Mouse (Mus musculus) midbrain, postnatal 0 days (tissue): ENCODE measurements around the gene Plk1. TPM values are rescaled to one million over a fixed set of nuclear protein-coding genes. Genes with fewer than 3 reads are reported as not detected.

ENCODE experiments used
- ATAC-seq: fragments of 200-750 bp; cut with Nextera tagmentation; 2 replicates; pipeline ENCODE4 v1.8.0; 2017; ENCODE audit warnings: moderate number of reproducible peaks, mild to moderate bottlenecking, moderate TSS enrichment, moderate library complexity; ENCODE audit not compliant: low FRiP score
- DNase-seq: peaks from one replicate; pipeline ENCODE4 v3.0.0-alpha.2; 2015; ENCODE audit warnings: low spot score
- H3K27ac ChIP-seq: fragments of 300-500 bp; sonication (generic); 2 replicates; pipeline ENCODE4 v1.5.1; 2014; ENCODE audit warnings: low read depth, mild to moderate bottlenecking, low read length, mixed read lengths
- H3K27me3 ChIP-seq: fragments of 300-500 bp; sonication (generic); 2 replicates; pipeline ENCODE4 v1.6.1; 2014; ENCODE audit warnings: low read length, control low read depth, mixed read lengths; ENCODE audit not compliant: insufficient read depth
- H3K36me3 ChIP-seq: fragments of 300-500 bp; sonication (generic); 2 replicates; pipeline ENCODE4 v1.6.1; 2014; ENCODE audit warnings: low read length, control low read depth, mixed read lengths; ENCODE audit not compliant: insufficient read depth
- H3K4me1 ChIP-seq: fragments of 300-500 bp; sonication (generic); 2 replicates; pipeline ENCODE4 v1.6.1; 2014; ENCODE audit warnings: mild to moderate bottlenecking, control low read depth, antibody characterized with exemption, low read length, mixed read lengths; ENCODE audit not compliant: insufficient read depth
- H3K4me2 ChIP-seq: fragments of 300-500 bp; sonication (generic); 2 replicates; pipeline ENCODE4 v1.6.1; 2014; ENCODE audit warnings: low read depth, mild to moderate bottlenecking, low read length, mixed read lengths; ENCODE audit not compliant: poor library complexity, severe bottlenecking
- H3K4me3 ChIP-seq: fragments of 300-500 bp; sonication (generic); 2 replicates; pipeline ENCODE4 v1.5.1; 2014; ENCODE audit warnings: low read depth, mild to moderate bottlenecking, low read length, moderate library complexity
- H3K9ac ChIP-seq: fragments of 300-500 bp; sonication (generic); replicated peaks from 2 replicates; pipeline ENCODE4 v1.6.1; 2014; ENCODE audit warnings: mild to moderate bottlenecking, low read length, moderate library complexity, mixed read lengths; ENCODE audit not compliant: poor library complexity, severe bottlenecking
- H3K9me3 ChIP-seq: fragments of 300-500 bp; sonication (generic); 2 replicates; pipeline ENCODE4 v1.6.1; 2016; ENCODE audit warnings: low read length, control low read depth
- CTCF ChIP-seq: IDR thresholded peaks from 2 replicates; pipeline ENCODE4 v1.5.1; 2016; ENCODE audit warnings: antibody characterized with exemption, mild to moderate bottlenecking
- WGBS: fragments of 180-500 bp; shearing (Covaris S2); extraction: QIAGEN DNeasy Blood & Tissue Kit; methylation state at CpG from one replicate; pipeline ENCODE4 v1.1.7; 2014; 5-methylcytosine and 5-hydroxymethylcytosine counted together
- polyA plus RNA-seq: library from polyadenylated mRNA; unstranded; fragments of >200 nt; fragmentation: Nextera tagmentation; extraction: Ambion mirVana; gene quantifications from 2 replicates; pipeline ENCODE4 v1.2.1, GENCODE M21; 2015
- total RNA-seq: library from RNA; depleted of rRNA; stranded (reverse); fragments of >200 nt; gene quantifications from 2 replicates; pipeline ENCODE4 v1.2.3, GENCODE M21; 2014

Gene Plk1
- total and polyA plus RNA-seq, 2 experiments from 2014 or later = 6.3 to 6.6 TPM

- Histone ChIP-seq H3K27ac (peak within 1 kb of the TSS; percentile 80), H3K27me3 (no peaks in the 10 kb centered on the region), H3K4me1 (0 out of 2 replicates have a peak, but pooled peaks cover 6% of the 10 kb centered on the region), H3K36me3 (peaks cover 18% of the 10 kb centered on the region), H3K9me3 (no peaks in the 10 kb centered on the region), H3K4me3 (peak within 1 kb of the TSS; percentile 83), H3K4me2 (peak within 1 kb of the TSS; percentile 92), H3K9ac (peak within 1 kb of the TSS; percentile 83)
- WGBS = under 1% methylated on average over 52 of the region's 54 CpGs
- DNase-seq = peak; percentile 98
- no peak for TF ChIP-seq CTCF
- peak; percentile 97 for ATAC-seq
These were observed 26.5 kb upstream of the Plk1 start, which contains the start of the genes Palb2 and Dctn5 for GRCm38 (mm10) chr7:122132497-122133337. TSS of gene Palb2 (minus strand) at chr7:122132985. TSS of gene Dctn5 (plus strand) at chr7:122133041.

- no peak for DNase-seq
- Histone ChIP-seq H3K27me3 (no peaks in the 10 kb centered on the region), H3K4me3 (peak overlapping the region; percentile 83), H3K9ac (peak overlapping the region; percentile 83), H3K9me3 (no peaks in the 10 kb centered on the region), H3K4me1 (0 out of 2 replicates have a peak, but pooled peaks cover 6% of the 10 kb centered on the region), H3K27ac (peak overlapping the region; percentile 80), H3K4me2 (peak overlapping the region; percentile 92), H3K36me3 (peaks cover 24% of the 10 kb centered on the region)
- ATAC-seq = no peak; the same call in 1 of the 2 replicates
- no peak for TF ChIP-seq CTCF
- WGBS = 16% methylated on average over 8 of the region's 8 CpGs
These were observed 26.0 kb upstream of the Plk1 start for GRCm38 (mm10) chr7:122133338-122133625.

- peak; percentile 56 for TF ChIP-seq CTCF
- H3K4me3 ChIP-seq = no peak overlapping the region
- ATAC-seq (no peak), DNase-seq (peak; percentile 22)
- no peaks in the 10 kb centered on the region for H3K9me3 ChIP-seq
- H3K27ac ChIP-seq = no peak overlapping the region
- H3K4me2 ChIP-seq = no peak overlapping the region
- 0 out of 2 replicates have a peak, but pooled peaks cover 6% of the 10 kb centered on the region for H3K4me1 ChIP-seq
- no peak overlapping the region for H3K9ac ChIP-seq
- H3K36me3 ChIP-seq = peaks cover 37% of the 10 kb centered on the region
- WGBS = 77% methylated on average over 10 of the region's 10 CpGs
- no peaks in the 10 kb centered on the region for H3K27me3 ChIP-seq
These were observed 24.2 kb upstream of the Plk1 start for GRCm38 (mm10) chr7:122135070-122135469.

GRCm38 (mm10) chr7:122137071-122137470 lies 22.2 kb upstream of the Plk1 start:
- no peak for ATAC-seq
- Histone ChIP-seq H3K9me3 (no peaks in the 10 kb centered on the region), H3K27ac (no peak overlapping the region), H3K36me3 (peaks cover 42% of the 10 kb centered on the region), H3K4me1 (0 out of 2 replicates have a peak, but pooled peaks cover 6% of the 10 kb centered on the region), H3K4me2 (no peak overlapping the region), H3K27me3 (no peaks in the 10 kb centered on the region), H3K9ac (no peak overlapping the region), H3K4me3 (no peak overlapping the region)
- TF ChIP-seq CTCF = no peak
- DNase-seq = no peak

- no peak for ATAC-seq
- Histone ChIP-seq H3K9me3 (no peaks in the 10 kb centered on the region), H3K36me3 (peaks cover 51% of the 10 kb centered on the region), H3K27me3 (no peaks in the 10 kb centered on the region), H3K4me3 (no peak overlapping the region), H3K4me2 (no peak overlapping the region), H3K27ac (no peak overlapping the region), H3K9ac (no peak overlapping the region), H3K4me1 (0 out of 2 replicates have a peak, but pooled peaks cover 6% of the 10 kb centered on the region)
- 96% methylated on average over 5 of the region's 5 CpGs for WGBS
- no peak for DNase-seq
- TF ChIP-seq CTCF = no peak
These were observed 21.0 kb upstream of the Plk1 start for GRCm38 (mm10) chr7:122138190-122138589.

- no peak for TF ChIP-seq CTCF
- H3K4me2 ChIP-seq = no peak overlapping the region
- H3K4me1 ChIP-seq = no peaks in the 10 kb centered on the region
- H3K4me3 ChIP-seq = no peak overlapping the region
- no peaks in the 10 kb centered on the region for H3K9me3 ChIP-seq
- peaks cover 60% of the 10 kb centered on the region for H3K36me3 ChIP-seq
- H3K27me3 ChIP-seq = no peaks in the 10 kb centered on the region
- H3K9ac ChIP-seq = no peak overlapping the region
- H3K27ac ChIP-seq = no peak overlapping the region
- DNase-seq (no peak), ATAC-seq (no peak)
These were observed 18.2 kb upstream of the Plk1 start for GRCm38 (mm10) chr7:122140991-122141390.
